Mouse (Mus musculus) megakaryocyte, embryonic 14.5 days (primary cell): ENCODE data around the gene Cspg5. TPM values are rescaled to one million over a fixed set of nuclear protein-coding genes. Genes with fewer than 3 reads are reported as not detected.

ENCODE experiments used
- H3K27me3 ChIP-seq: replicated peaks from 2 replicates; pipeline ENCODE3; 2012; ENCODE audit warnings: inconsistent platforms
- H3K36me3 ChIP-seq: replicated peaks from 2 replicates; pipeline ENCODE3; 2012; ENCODE audit warnings: low read length, inconsistent platforms, mixed read lengths
- H3K4me1 ChIP-seq: 2 replicates; pipeline ENCODE4 v1.6.1; 2012; ENCODE audit warnings: inconsistent platforms
- H3K4me3 ChIP-seq: replicated peaks from 2 replicates; pipeline ENCODE3; 2012; ENCODE audit warnings: moderate library complexity, mild to moderate bottlenecking, inconsistent platforms
- H3K9me3 ChIP-seq: 2 replicates; pipeline ENCODE4 v1.6.1; 2012; ENCODE audit warnings: inconsistent platforms
- FLI1 ChIP-seq: IDR thresholded peaks from 2 replicates; pipeline ENCODE4 v1.6.1; 2012; ENCODE audit warnings: low read length, inconsistent platforms, mixed read lengths
- GATA1 ChIP-seq: IDR thresholded peaks from 3 replicates; pipeline ENCODE4 v1.6.1; 2012; ENCODE audit warnings: mixed read lengths, low read length, inconsistent platforms, borderline replicate concordance
- polyA plus RNA-seq: library from polyadenylated mRNA; stranded (reverse); fragments of >175 nt; gene quantifications from 2 replicates; pipeline ENCODE4 v1.2.3, GENCODE M21; 2012; ENCODE audit warnings: low replicate concordance; ENCODE audit not compliant: insufficient read depth

Gene Cspg5
- polyA plus RNA-seq, 1 experiment, result 0.19 TPM

GRCm38 (mm10) chr9:110304969-110305651 is 61.5 kb downstream of the Cspg5 start, which contains the start of gene Elp6:
TSS of gene Elp6 (plus strand) at chr9:110305173.
- Histone ChIP-seq H3K9me3 (peaks cover 27% of the 10 kb centered on the region), H3K4me1 (peaks cover 37% of the 10 kb centered on the region), H3K4me3 (peak within 1 kb of the TSS; percentile 96), H3K27me3 (no peaks in the 10 kb centered on the region), H3K36me3 (peaks cover 31% of the 10 kb centered on the region)
- TF ChIP-seq GATA1, result no peak
- TF ChIP-seq FLI1, result no peak

DNA sequence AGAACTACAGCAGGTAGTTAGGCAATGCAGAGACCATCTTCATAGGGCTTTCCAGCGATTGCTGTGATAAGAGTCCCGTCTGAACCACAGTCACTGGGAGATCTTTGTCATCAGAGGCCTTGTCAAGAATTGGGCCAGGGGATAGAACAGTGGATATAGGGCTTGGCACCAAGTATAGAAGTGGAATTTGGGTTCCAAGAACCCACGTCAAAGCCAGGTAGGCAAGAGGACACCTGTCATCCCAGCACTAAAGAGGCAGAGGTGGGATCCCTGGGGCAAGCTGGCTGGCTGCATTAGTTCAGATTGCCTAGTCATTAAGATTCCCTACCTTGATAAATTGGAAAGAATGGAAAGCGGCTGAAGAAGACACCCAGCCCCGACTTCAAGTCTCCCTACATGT is 62.8 kb downstream of the Cspg5 start:
- H3K27me3 ChIP-seq, result no peaks in the 10 kb centered on the region
- H3K36me3 ChIP-seq, result peaks cover 43% of the 10 kb centered on the region
- H3K9me3 ChIP-seq, result peaks cover 16% of the 10 kb centered on the region
- no peak for TF ChIP-seq FLI1
- no peak for TF ChIP-seq GATA1
- peaks cover 37% of the 10 kb centered on the region for H3K4me1 ChIP-seq
- peak overlapping the region; percentile 96 for H3K4me3 ChIP-seq

Other genes with a start within 250 kb of the Cspg5 start
- gene Smarcc1, start 126.1 kb upstream of the Cspg5 start, polyA plus RNA-seq, result 25.1 and 89.2 TPM in 2 replicates
- 8.9 and 15.5 TPM in 2 replicates for gene Dhx30, start 126.0 kb upstream of the Cspg5 start, polyA plus RNA-seq
- 4.5 and 9.2 TPM in 2 replicates for gene Elp6, start 61.4 kb downstream of the Cspg5 start, polyA plus RNA-seq
- 71.5 and 343 TPM in 2 replicates for gene Scap, start 89.5 kb downstream of the Cspg5 start, polyA plus RNA-seq
- gene Ptpn23, start 164.4 kb downstream of the Cspg5 start, polyA plus RNA-seq, result 62.2 and 88.1 TPM in 2 replicates
- gene Ngp, start 176.0 kb downstream of the Cspg5 start, polyA plus RNA-seq, result 8.2 TPM in 1 of 2 replicates, not detected in the other
- 10.0 and 10.6 TPM in 2 replicates for gene Klhl18, start 232.9 kb downstream of the Cspg5 start, polyA plus RNA-seq
- gene Kif9, start 233.2 kb downstream of the Cspg5 start, polyA plus RNA-seq, result 0.18 TPM in 1 of 2 replicates, not detected in the other